Mouse (Mus musculus) cortical plate, adult 2 months (tissue): ENCODE results near the gene Ube2h. TPM values are rescaled to one million over a fixed set of nuclear protein-coding genes. Genes with fewer than 3 reads are reported as not detected.
"Not testable (repeated sequence)": the region's sequence is repeated elsewhere in the genome, so short reads cannot be mapped to it uniquely, and the experiment has no call there.

Experiments
- H3K27ac ChIP-seq: fragments of 200-500 bp; 2 replicates; pipeline ENCODE4 v1.5.1; 2012; ENCODE audit warnings: low read length, control low read depth, inconsistent platforms; ENCODE audit not compliant: insufficient read depth
- H3K4me1 ChIP-seq: fragments of 200-500 bp; 2 replicates; pipeline ENCODE4 v1.6.1; 2011; ENCODE audit warnings: low read length; ENCODE audit not compliant: control insufficient read depth, insufficient read depth
- H3K4me3 ChIP-seq: fragments of 200-500 bp; 2 replicates; pipeline ENCODE4 v1.5.1; 2011; ENCODE audit warnings: mild to moderate bottlenecking, low read length, control low read depth; ENCODE audit not compliant: insufficient read depth
- CTCF ChIP-seq: fragments of 200-500 bp; IDR thresholded peaks from 2 replicates; pipeline ENCODE4 v1.5.1; 2011; ENCODE audit warnings: mild to moderate bottlenecking, control low read depth, low read length; ENCODE audit not compliant: insufficient read depth; ENCODE audit errors: extremely low read depth
- POLR2A ChIP-seq: fragments of 200-500 bp; IDR thresholded peaks from 2 replicates; pipeline ENCODE4 v1.6.1; 2011; ENCODE audit warnings: mild to moderate bottlenecking, low read length, control low read depth; ENCODE audit not compliant: insufficient read depth; ENCODE audit errors: extremely low read depth
- polyA plus RNA-seq: library from polyadenylated mRNA; depleted of rRNA; stranded (reverse); fragments of >200 nt; gene quantifications from 2 replicates; pipeline ENCODE4 v1.2.3, GENCODE M21; 2012

Gene Ube2h
- polyA plus RNA-seq, 1 experiment, result 72.4 TPM

- TF ChIP-seq CTCF (no peak), POLR2A (no peak)
Measured at GRCm38 (mm10) chr6:30325932-30326501, 21.7 kb upstream of the Ube2h start.

GRCm38 (mm10) chr6:30321002-30321401 is 16.7 kb upstream of the Ube2h start:
- Histone ChIP-seq H3K27ac (no peak overlapping the region), H3K4me3 (no peak overlapping the region), H3K4me1 (no peaks in the 10 kb centered on the region)
- TF ChIP-seq CTCF (no peak), POLR2A (no peak)

More at GRCm38 (mm10) chr6:30325932-30326501, 21.7 kb upstream of the Ube2h start:
- Histone ChIP-seq H3K4me3 (no peak overlapping the region), H3K27ac (no peak overlapping the region), H3K4me1 (no peaks in the 10 kb centered on the region)

GRCm38 (mm10) chr6:30319216-30319615 is 14.9 kb upstream of the Ube2h start:
- H3K27ac ChIP-seq, result no peak overlapping the region
- no peak overlapping the region for H3K4me3 ChIP-seq
- no peaks in the 10 kb centered on the region for H3K4me1 ChIP-seq
- TF ChIP-seq CTCF, result no peak
- TF ChIP-seq POLR2A, result no peak

GRCm38 (mm10) chr6:30312006-30312405 is 7.7 kb upstream of the Ube2h start:
- Histone ChIP-seq H3K4me1 (no peaks in the 10 kb centered on the region), H3K4me3 (no peak overlapping the region), H3K27ac (no peak overlapping the region)
- TF ChIP-seq POLR2A, result no peak
- TF ChIP-seq CTCF, result no peak

- H3K4me1 ChIP-seq, result peaks cover 2% of the 10 kb centered on the region; the same call in 1 of the 2 replicates
- H3K4me3 ChIP-seq, result no peak overlapping the region
- no peak for TF ChIP-seq POLR2A
- H3K27ac ChIP-seq, result no peak overlapping the region
Measured at GRCm38 (mm10) chr6:30308751-30309150, 4.4 kb upstream of the Ube2h start.

- Histone ChIP-seq H3K4me1 (peaks cover 2% of the 10 kb centered on the region; the same call in 1 of the 2 replicates), H3K4me3 (no peak overlapping the region), H3K27ac (no peak overlapping the region)
- no peak for TF ChIP-seq CTCF
Measured at GRCm38 (mm10) chr6:30307691-30308090, 3.4 kb upstream of the Ube2h start.

GRCm38 (mm10) chr6:30303771-30304398 is 454 bp downstream of the Ube2h start:
- peak overlapping the region; percentile 51 for H3K27ac ChIP-seq
- H3K4me1 ChIP-seq, result not testable (repeated sequence)
- H3K4me3 ChIP-seq, result peak overlapping the region; percentile 49

- H3K4me3 ChIP-seq, result peak overlapping the region; percentile 49
- TF ChIP-seq CTCF (no peak), POLR2A (no peak)
- H3K27ac ChIP-seq, result peak overlapping the region; percentile 2; the same call in 1 of the 2 replicates
- peaks cover 3% of the 10 kb centered on the region; the same call in 1 of the 2 replicates for H3K4me1 ChIP-seq
Measured at GRCm38 (mm10) chr6:30302781-30303631, 1.3 kb downstream of the Ube2h start.

- Histone ChIP-seq H3K4me1 (peaks cover 3% of the 10 kb centered on the region; the same call in 1 of the 2 replicates), H3K4me3 (peak overlapping the region; percentile 49; the same call in 1 of the 2 replicates), H3K27ac (no peak overlapping the region)
- TF ChIP-seq CTCF (no peak), POLR2A (no peak)
Measured at GRCm38 (mm10) chr6:30302156-30302555, 2.2 kb downstream of the Ube2h start.

- Histone ChIP-seq H3K4me3 (peak overlapping the region; percentile 10), H3K27ac (peak overlapping the region; percentile 57), H3K4me1 (peaks cover 3% of the 10 kb centered on the region; the same call in 1 of the 2 replicates)
- TF ChIP-seq CTCF (no peak), POLR2A (no peak)
Measured at GRCm38 (mm10) chr6:30300901-30301300, 3.4 kb downstream of the Ube2h start.
